Mouse (Mus musculus) forebrain, embryonic 10.5 days (tissue): Measurements from ENCODE around the gene Rps26. TPM values are rescaled to one million over a fixed set of nuclear protein-coding genes. Genes with fewer than 3 reads are reported as not detected.

Experiments used
- DNase-seq: peaks from one replicate; pipeline ENCODE4 v3.0.0-alpha.2; 2017; ENCODE audit warnings: low spot score; ENCODE audit errors: extremely low spot score
- H3K27ac ChIP-seq: fragments of 300-500 bp; sonication (generic); 2 replicates; pipeline ENCODE4 v1.5.1; 2016; ENCODE audit warnings: mild to moderate bottlenecking
- H3K27me3 ChIP-seq: fragments of 300-500 bp; sonication (generic); 2 replicates; pipeline ENCODE4 v1.6.1; 2016; ENCODE audit warnings: mild to moderate bottlenecking; ENCODE audit not compliant: poor library complexity, severe bottlenecking
- H3K36me3 ChIP-seq: fragments of 300-500 bp; sonication (generic); replicated peaks from 2 replicates; pipeline ENCODE4 v1.6.1; 2016; ENCODE audit warnings: mild to moderate bottlenecking, moderate library complexity
- H3K4me1 ChIP-seq: fragments of 300-500 bp; sonication (generic); 2 replicates; pipeline ENCODE4 v1.6.1; 2016
- H3K4me3 ChIP-seq: fragments of 300-500 bp; sonication (generic); 2 replicates; pipeline ENCODE4 v1.5.1; 2016; ENCODE audit warnings: mild to moderate bottlenecking, moderate library complexity
- H3K9me3 ChIP-seq: fragments of 300-500 bp; sonication (generic); 2 replicates; pipeline ENCODE4 v1.6.1; 2016; ENCODE audit warnings: mild to moderate bottlenecking, moderate library complexity
- WGBS: fragments of 180-500 bp; shearing (Covaris S2); methylation state at CpG from one replicate; pipeline ENCODE4 v1.1.7; 2016; 5-methylcytosine and 5-hydroxymethylcytosine counted together
- polyA plus RNA-seq: library from polyadenylated mRNA; unstranded; fragments of >200 nt; fragmentation: Nextera tagmentation; extraction: Ambion mirVana; gene quantifications from 2 replicates; pipeline ENCODE4 v1.2.1, GENCODE M21; 2016

Rps26 gene
- polyA plus RNA-seq, 1 experiment from 2014 or later: 574 TPM

GRCm38 (mm10) chr10:128589464-128590192 lies 36.9 kb downstream of the Rps26 start, which contains the start of gene Erbb3:
Gene Erbb3 (minus strand): TSS chr10:128589652.
- peak; percentile 47 for DNase-seq
- Histone ChIP-seq H3K9me3 (no peaks in the 10 kb centered on the region), H3K27me3 (peaks cover 57% of the 10 kb centered on the region), H3K4me1 (peaks cover 40% of the 10 kb centered on the region), H3K4me3 (peak within 1 kb of the TSS; percentile 84), H3K36me3 (no peaks in the 10 kb centered on the region), H3K27ac (peak within 1 kb of the TSS; percentile 80)
- 0% methylated on average over 43 of the region's 43 CpGs for WGBS

GRCm38 (mm10) chr10:128588775-128589463 lies 37.6 kb downstream of the Rps26 start:
- 3% methylated on average over 23 of the region's 23 CpGs for WGBS
- H3K9me3 ChIP-seq: no peaks in the 10 kb centered on the region
- peak overlapping the region; percentile 40; the same call in 1 of the 2 replicates for H3K27ac ChIP-seq
- peak overlapping the region; percentile 84 for H3K4me3 ChIP-seq
- no peaks in the 10 kb centered on the region for H3K36me3 ChIP-seq
- peaks cover 47% of the 10 kb centered on the region for H3K4me1 ChIP-seq
- no peak for DNase-seq
- H3K27me3 ChIP-seq: peaks cover 64% of the 10 kb centered on the region

GRCm38 (mm10) chr10:128588136-128588535 lies 38.4 kb downstream of the Rps26 start:
- peaks cover 55% of the 10 kb centered on the region for H3K4me1 ChIP-seq
- no peak overlapping the region for H3K27ac ChIP-seq
- peaks cover 70% of the 10 kb centered on the region for H3K27me3 ChIP-seq
- H3K4me3 ChIP-seq: 0 out of 2 replicates have a peak overlapping the region, but pooled peaks have one; percentile 84
- DNase-seq: no peak
- WGBS: 21% methylated on average over 1 of the region's 1 CpGs
- H3K36me3 ChIP-seq: no peaks in the 10 kb centered on the region
- no peaks in the 10 kb centered on the region for H3K9me3 ChIP-seq

GRCm38 (mm10) chr10:128587697-128588096 lies 38.9 kb downstream of the Rps26 start:
- no peaks in the 10 kb centered on the region for H3K9me3 ChIP-seq
- H3K27ac ChIP-seq: no peak overlapping the region
- H3K4me1 ChIP-seq: peaks cover 56% of the 10 kb centered on the region
- no peak overlapping the region for H3K4me3 ChIP-seq
- 48% methylated on average over 8 of the region's 8 CpGs for WGBS
- H3K36me3 ChIP-seq: no peaks in the 10 kb centered on the region
- peaks cover 75% of the 10 kb centered on the region for H3K27me3 ChIP-seq
- no peak for DNase-seq

- Histone ChIP-seq H3K4me3 (no peak overlapping the region), H3K36me3 (no peaks in the 10 kb centered on the region), H3K9me3 (no peaks in the 10 kb centered on the region), H3K27ac (no peak overlapping the region; the same call in 1 of the 2 replicates), H3K4me1 (peaks cover 56% of the 10 kb centered on the region), H3K27me3 (peaks cover 75% of the 10 kb centered on the region)
- no peak for DNase-seq
- WGBS: 37% methylated on average over 4 of the region's 4 CpGs
Measured at GRCm38 (mm10) chr10:128587120-128587519, 39.4 kb downstream of the Rps26 start.

- no peak for DNase-seq
- H3K27ac ChIP-seq: peak overlapping the region; percentile 8; the same call in 1 of the 2 replicates
- H3K4me1 ChIP-seq: peaks cover 56% of the 10 kb centered on the region
- no peaks in the 10 kb centered on the region for H3K36me3 ChIP-seq
- peaks cover 75% of the 10 kb centered on the region for H3K27me3 ChIP-seq
- H3K4me3 ChIP-seq: no peak overlapping the region
- WGBS: 19% methylated on average over 1 of the region's 1 CpGs
- no peaks in the 10 kb centered on the region for H3K9me3 ChIP-seq
Measured at GRCm38 (mm10) chr10:128586546-128586945, 40.0 kb downstream of the Rps26 start.

- no peak for DNase-seq
- H3K27ac ChIP-seq: no peak overlapping the region
- H3K9me3 ChIP-seq: no peaks in the 10 kb centered on the region
- H3K4me1 ChIP-seq: peaks cover 47% of the 10 kb centered on the region
- H3K27me3 ChIP-seq: peaks cover 66% of the 10 kb centered on the region
- H3K4me3 ChIP-seq: no peak overlapping the region
- no peaks in the 10 kb centered on the region for H3K36me3 ChIP-seq
- 13% methylated on average over 4 of the region's 4 CpGs for WGBS
Measured at GRCm38 (mm10) chr10:128584386-128584785, 42.2 kb downstream of the Rps26 start.

GRCm38 (mm10) chr10:128583644-128584043 lies 42.9 kb downstream of the Rps26 start:
- no peak for DNase-seq
- Histone ChIP-seq H3K4me1 (peaks cover 40% of the 10 kb centered on the region), H3K27ac (no peak overlapping the region), H3K27me3 (peaks cover 58% of the 10 kb centered on the region), H3K9me3 (no peaks in the 10 kb centered on the region), H3K4me3 (no peak overlapping the region), H3K36me3 (no peaks in the 10 kb centered on the region)
- WGBS: 38% methylated on average over 7 of the region's 7 CpGs

- Histone ChIP-seq H3K27me3 (peaks cover 19% of the 10 kb centered on the region), H3K36me3 (no peaks in the 10 kb centered on the region), H3K9me3 (no peaks in the 10 kb centered on the region), H3K27ac (no peak overlapping the region), H3K4me1 (peaks cover 19% of the 10 kb centered on the region), H3K4me3 (no peak overlapping the region)
- no peak for DNase-seq
- 86% methylated on average over 4 of the region's 4 CpGs for WGBS
Measured at GRCm38 (mm10) chr10:128579731-128580130, 46.8 kb downstream of the Rps26 start.

- Histone ChIP-seq H3K4me3 (no peak overlapping the region), H3K36me3 (no peaks in the 10 kb centered on the region), H3K4me1 (peaks cover 16% of the 10 kb centered on the region), H3K27ac (no peak overlapping the region), H3K9me3 (no peaks in the 10 kb centered on the region), H3K27me3 (peaks cover 15% of the 10 kb centered on the region)
- no peak for DNase-seq
- WGBS: 84% methylated on average over 3 of the region's 3 CpGs
Measured at GRCm38 (mm10) chr10:128579298-128579697, 47.2 kb downstream of the Rps26 start.

GRCm38 (mm10) chr10:128578330-128578729 lies 48.2 kb downstream of the Rps26 start:
- Histone ChIP-seq H3K4me1 (peaks cover 6% of the 10 kb centered on the region), H3K4me3 (no peak overlapping the region), H3K27me3 (peaks cover 7% of the 10 kb centered on the region), H3K9me3 (no peaks in the 10 kb centered on the region), H3K36me3 (no peaks in the 10 kb centered on the region), H3K27ac (no peak overlapping the region)
- DNase-seq: no peak
- 82% methylated on average over 11 of the region's 11 CpGs for WGBS

- WGBS: 91% methylated on average over 2 of the region's 2 CpGs
- Histone ChIP-seq H3K9me3 (no peaks in the 10 kb centered on the region), H3K4me3 (no peak overlapping the region), H3K4me1 (peaks cover 3% of the 10 kb centered on the region; the same call in 1 of the 2 replicates), H3K27ac (no peak overlapping the region), H3K27me3 (no peaks in the 10 kb centered on the region), H3K36me3 (no peaks in the 10 kb centered on the region)
- no peak for DNase-seq
Measured at GRCm38 (mm10) chr10:128575063-128575462, 51.5 kb downstream of the Rps26 start.
